Mouse (Mus musculus) lung, embryonic 14.5 days (tissue): Measurements from ENCODE around the gene Olfr1404. TPM values are rescaled to one million over a fixed set of nuclear protein-coding genes. Genes with fewer than 3 reads are reported as not detected.
"Not testable (repeated sequence)": the region's sequence is repeated elsewhere in the genome, so short reads cannot be mapped to it uniquely, and the experiment has no call there.

Experiments
- ATAC-seq: fragments of 200-750 bp; cut with Nextera tagmentation; 2 replicates; pipeline ENCODE4 v1.8.0; 2017; ENCODE audit warnings: mild to moderate bottlenecking, moderate TSS enrichment, moderate library complexity; ENCODE audit not compliant: insufficient read depth
- DNase-seq: peaks from one replicate; pipeline ENCODE4 v3.0.0-alpha.2; 2015
- H3K27ac ChIP-seq: fragments of 300-500 bp; sonication (generic); 2 replicates; pipeline ENCODE4 v1.5.1; 2014; ENCODE audit warnings: low read depth, mild to moderate bottlenecking, moderate library complexity
- H3K27me3 ChIP-seq: fragments of 300-500 bp; sonication (generic); 2 replicates; pipeline ENCODE4 v1.6.1; 2014; ENCODE audit warnings: low read length, control low read depth; ENCODE audit not compliant: insufficient read depth
- H3K36me3 ChIP-seq: fragments of 300-500 bp; sonication (generic); 2 replicates; pipeline ENCODE4 v1.6.1; 2014; ENCODE audit warnings: control low read depth; ENCODE audit not compliant: insufficient read depth
- H3K4me1 ChIP-seq: fragments of 300-500 bp; sonication (generic); 2 replicates; pipeline ENCODE4 v1.6.1; 2014; ENCODE audit warnings: antibody characterized with exemption, control low read depth; ENCODE audit not compliant: insufficient read depth
- H3K4me2 ChIP-seq: fragments of 300-500 bp; sonication (generic); 2 replicates; pipeline ENCODE4 v1.6.1; 2014; ENCODE audit warnings: mild to moderate bottlenecking
- H3K4me3 ChIP-seq: fragments of 300-500 bp; sonication (generic); 2 replicates; pipeline ENCODE4 v1.5.1; 2014; ENCODE audit warnings: low read depth, low read length
- H3K9ac ChIP-seq: fragments of 300-500 bp; sonication (generic); 2 replicates; pipeline ENCODE4 v1.6.1; 2014
- H3K9me3 ChIP-seq: fragments of 300-500 bp; sonication (generic); 2 replicates; pipeline ENCODE4 v1.6.1; 2016; ENCODE audit warnings: low read depth, low read length, control low read depth
- CTCF ChIP-seq: IDR thresholded peaks from 2 replicates; pipeline ENCODE4 v1.5.1; 2016; ENCODE audit warnings: antibody characterized with exemption, low read depth
- WGBS: fragments of 180-500 bp; shearing (Covaris S2); extraction: QIAGEN DNeasy Blood & Tissue Kit; methylation state at CpG from one replicate; pipeline ENCODE4 v1.1.7; 2014; 5-methylcytosine and 5-hydroxymethylcytosine counted together
- polyA plus RNA-seq: library from polyadenylated mRNA; unstranded; fragments of >200 nt; fragmentation: Nextera tagmentation; extraction: Ambion mirVana; gene quantifications from 2 replicates; pipeline ENCODE4 v1.2.1, GENCODE M21; 2014

Gene Olfr1404
- polyA plus RNA-seq, 1 experiment from 2014 or later, result not detected

GRCm38 (mm10) chr1:173227081-173227480 lies 14.9 kb downstream of the Olfr1404 start, which contains the start of gene Fcer1a:
Fcer1a (minus strand) TSS chr1:173227214.
- no peaks in the 10 kb centered on the region for H3K27me3 ChIP-seq
- no peak within 1 kb of the TSS for H3K4me2 ChIP-seq
- H3K9ac ChIP-seq, result no peak within 1 kb of the TSS
- no peaks in the 10 kb centered on the region for H3K9me3 ChIP-seq
- no peaks in the 10 kb centered on the region for H3K4me1 ChIP-seq
- 88% methylated on average over 2 of the region's 2 CpGs for WGBS
- H3K36me3 ChIP-seq, result no peaks in the 10 kb centered on the region
- ATAC-seq (no peak), DNase-seq (no peak)
- TF ChIP-seq CTCF, result no peak
- no peak within 1 kb of the TSS for H3K27ac ChIP-seq
- no peak within 1 kb of the TSS for H3K4me3 ChIP-seq

GRCm38 (mm10) chr1:173237004-173237403 lies 24.8 kb downstream of the Olfr1404 start:
- not testable (repeated sequence) for H3K27me3 ChIP-seq, H3K9me3 ChIP-seq, H3K4me3 ChIP-seq, H3K9ac ChIP-seq, ATAC-seq, H3K36me3 ChIP-seq, H3K4me2 ChIP-seq, H3K27ac ChIP-seq, DNase-seq, H3K4me1 ChIP-seq
- 75% methylated on average over 1 of the region's 1 CpGs for whole genome bisulfite sequencing

- Histone ChIP-seq H3K4me3 (no peak overlapping the region), H3K27me3 (no peaks in the 10 kb centered on the region), H3K4me1 (no peaks in the 10 kb centered on the region), H3K36me3 (no peaks in the 10 kb centered on the region), H3K27ac (no peak overlapping the region), H3K4me2 (no peak overlapping the region), H3K9ac (no peak overlapping the region), H3K9me3 (no peaks in the 10 kb centered on the region)
- 87% methylated on average over 3 of the region's 3 CpGs for WGBS
- no peak for DNase-seq
- TF ChIP-seq CTCF, result no peak
- ATAC-seq, result no peak
Observed at GRCm38 (mm10) chr1:173249888-173250287, 37.7 kb downstream of the Olfr1404 start.

- ATAC-seq, result no peak
- no peak within 1 kb of the TSS for H3K4me3 ChIP-seq
- H3K27ac ChIP-seq, result no peak within 1 kb of the TSS
- no peaks in the 10 kb centered on the region for H3K4me1 ChIP-seq
- TF ChIP-seq CTCF, result no peak
- no peak within 1 kb of the TSS for H3K4me2 ChIP-seq
- no peaks in the 10 kb centered on the region for H3K36me3 ChIP-seq
- no peak within 1 kb of the TSS for H3K9ac ChIP-seq
- DNase-seq, result no peak
- H3K9me3 ChIP-seq, result no peaks in the 10 kb centered on the region
- no peaks in the 10 kb centered on the region for H3K27me3 ChIP-seq
Observed at GRCm38 (mm10) chr1:173265701-173266100, 53.5 kb downstream of the Olfr1404 start, which contains the start of gene Olfr418. Olfr418 (plus strand) TSS chr1:173266001.

Other genes starting within 250 kb of the Olfr1404 start
- not detected in 2 replicates for gene Olfr1408, start 75.0 kb upstream of the Olfr1404 start, polyA plus RNA-seq
- gene Olfr1406, start 21.8 kb upstream of the Olfr1404 start, polyA plus RNA-seq, result not detected in 2 replicates
- gene Olfr218, start 14.6 kb upstream of the Olfr1404 start, polyA plus RNA-seq, result not detected in 2 replicates
- not detected in 2 replicates for gene Fcer1a, start 14.8 kb downstream of the Olfr1404 start, polyA plus RNA-seq
- not detected in 2 replicates for gene Olfr418, start 53.6 kb downstream of the Olfr1404 start, polyA plus RNA-seq
- not detected in 2 replicates for gene Mptx2, start 65.4 kb downstream of the Olfr1404 start, polyA plus RNA-seq
- gene Ackr1, start 121.4 kb downstream of the Olfr1404 start, polyA plus RNA-seq, result 0.54 and 0.81 TPM in 2 replicates
- gene Aim2, start 138.5 kb downstream of the Olfr1404 start, polyA plus RNA-seq, result 0.92 and 2.5 TPM in 2 replicates
- 4.1 and 4.9 TPM in 2 replicates for gene Cadm3, start 155.3 kb downstream of the Olfr1404 start, polyA plus RNA-seq